Mouse (Mus musculus): ENCODE data around the gene Tenm1.

The Tenm1 gene

DNA sequence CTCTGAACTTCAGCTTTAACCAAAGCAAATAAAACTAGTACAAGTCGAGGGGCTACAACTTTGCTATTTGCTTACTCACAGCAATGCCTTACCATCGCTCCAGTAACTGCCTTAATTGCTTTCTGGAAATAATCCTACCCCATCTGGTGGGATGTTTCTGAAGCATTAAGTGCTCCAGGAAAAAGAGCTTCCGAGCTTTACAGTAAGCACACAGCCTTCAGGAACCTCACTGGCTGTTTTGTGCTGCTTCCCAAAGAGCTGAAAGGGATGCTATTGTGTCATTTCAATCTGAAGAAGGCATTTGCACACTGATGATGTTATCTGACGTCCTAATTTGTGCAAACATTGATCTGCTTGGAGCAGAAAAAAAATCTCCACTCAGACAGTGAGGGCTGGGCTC, 647.4 kb downstream of the Tenm1 start:
- DNase-seq (ENCODE audit: low spot score), result no peak

DNA sequence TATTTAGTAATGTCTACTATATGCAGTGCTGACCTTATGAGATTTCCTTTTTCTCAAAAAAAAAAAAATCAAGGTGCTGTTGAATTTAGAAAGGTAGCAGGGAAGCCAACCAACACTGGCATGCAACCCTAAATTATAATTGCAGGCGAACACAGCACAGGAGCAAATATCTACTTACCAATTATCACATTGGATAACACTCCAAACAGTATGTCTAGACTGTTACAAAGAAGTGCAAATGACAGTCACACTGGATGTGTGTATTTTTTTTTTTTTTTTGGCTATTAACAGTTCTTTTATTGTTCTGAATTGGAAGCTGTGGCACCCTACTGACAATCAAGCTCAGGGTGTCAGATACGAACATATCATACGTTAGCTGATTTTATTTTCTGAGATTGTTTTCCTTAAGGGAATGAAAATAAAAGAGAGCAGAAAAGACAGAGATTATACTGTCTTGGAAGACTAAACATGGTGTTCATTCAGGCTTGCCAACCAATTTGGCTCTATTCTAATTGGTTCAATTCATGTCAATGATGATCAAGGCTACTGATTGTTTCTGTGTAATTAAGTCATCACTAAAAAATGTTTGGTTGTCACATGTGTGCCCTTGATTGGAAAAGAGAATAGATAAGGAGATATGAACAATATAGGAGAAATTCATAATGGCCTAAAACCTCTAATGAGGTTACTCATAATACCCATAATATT, 710.7 kb downstream of the Tenm1 start:
- DNase-seq (ENCODE audit: low spot score), result no peak

DNA sequence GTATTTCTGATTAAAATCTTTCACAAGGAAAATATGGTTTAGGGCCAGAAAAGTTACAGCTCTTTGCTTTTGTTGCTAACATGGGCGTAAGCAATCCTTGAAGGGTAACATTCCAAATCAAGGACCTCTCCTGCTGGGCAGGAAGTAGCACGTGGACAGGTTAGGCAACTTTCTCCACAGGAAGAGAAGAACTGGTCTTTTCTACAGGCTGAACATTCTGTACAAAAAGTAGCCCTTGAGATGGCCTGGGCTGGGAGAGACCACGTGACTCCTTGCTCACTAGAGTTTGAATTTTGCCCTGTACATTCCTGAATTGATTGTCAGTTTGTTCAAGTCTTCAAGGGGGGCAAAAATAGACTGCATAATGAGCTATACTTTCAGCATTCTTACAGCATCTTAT, 728.6 kb downstream of the Tenm1 start:
- no peak for DNase-seq (ENCODE audit: low spot score)

- DNase-seq (ENCODE audit: low spot score), result no peak
Observed at GRCm38 (mm10) chrX:42647131-42647530, 781.8 kb downstream of the Tenm1 start.

- DNase-seq (ENCODE audit: low spot score), result no peak
Observed at GRCm38 (mm10) chrX:42580521-42580920, 848.4 kb downstream of the Tenm1 start.

GRCm38 (mm10) chrX:42558683-42559082, 870.2 kb downstream of the Tenm1 start:
- no peak for DNase-seq (ENCODE audit: low spot score)

DNA sequence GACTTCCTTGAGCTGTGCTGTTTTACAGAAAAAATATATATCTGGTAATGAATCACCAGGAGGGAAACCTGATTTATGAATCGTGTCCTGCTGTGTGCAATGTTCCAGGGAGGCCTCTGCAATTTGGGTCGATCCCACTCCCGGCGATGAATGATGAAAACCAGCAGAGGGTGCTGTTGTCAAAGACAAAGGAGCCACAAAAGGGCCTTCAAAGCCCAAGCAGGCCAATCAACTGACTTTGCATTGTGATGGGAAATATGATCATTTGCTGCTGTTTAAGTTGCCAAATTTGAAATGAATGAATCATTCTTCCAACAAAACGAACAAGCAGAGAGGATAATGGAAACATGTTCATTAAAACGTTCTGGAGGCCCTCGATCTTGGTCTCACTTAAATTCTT, 871.6 kb downstream of the Tenm1 start:
- peak; percentile 37 for DNase-seq (ENCODE audit: low spot score)

DNA sequence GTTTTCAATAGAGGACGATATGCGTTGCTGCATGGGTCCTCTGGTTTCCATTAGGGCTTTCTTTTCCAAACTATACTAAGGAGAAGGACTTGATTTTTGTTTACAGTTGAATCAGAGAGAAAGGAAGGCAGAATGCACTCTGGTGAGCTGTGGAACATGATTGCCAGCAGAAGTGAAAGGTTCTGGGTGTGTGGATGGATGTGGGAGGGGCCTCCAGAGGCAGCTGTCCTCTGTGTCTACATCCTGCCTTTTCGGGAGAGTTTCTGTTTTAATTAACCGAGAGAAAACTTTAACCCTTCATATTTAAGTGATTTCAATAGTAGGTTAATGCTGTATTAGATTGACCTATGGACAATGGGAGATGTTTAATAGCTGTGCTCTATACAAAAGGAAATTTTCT, 880.4 kb downstream of the Tenm1 start:
- no peak for DNase-seq (ENCODE audit: low spot score)

GRCm38 (mm10) chrX:42545076-42545475, 883.9 kb downstream of the Tenm1 start:
- no peak for DNase-seq (ENCODE audit: low spot score)

- peak; percentile 52 for DNase-seq (ENCODE audit: low spot score)
Observed at GRCm38 (mm10) chrX:42540756-42541053, 888.2 kb downstream of the Tenm1 start.

DNA sequence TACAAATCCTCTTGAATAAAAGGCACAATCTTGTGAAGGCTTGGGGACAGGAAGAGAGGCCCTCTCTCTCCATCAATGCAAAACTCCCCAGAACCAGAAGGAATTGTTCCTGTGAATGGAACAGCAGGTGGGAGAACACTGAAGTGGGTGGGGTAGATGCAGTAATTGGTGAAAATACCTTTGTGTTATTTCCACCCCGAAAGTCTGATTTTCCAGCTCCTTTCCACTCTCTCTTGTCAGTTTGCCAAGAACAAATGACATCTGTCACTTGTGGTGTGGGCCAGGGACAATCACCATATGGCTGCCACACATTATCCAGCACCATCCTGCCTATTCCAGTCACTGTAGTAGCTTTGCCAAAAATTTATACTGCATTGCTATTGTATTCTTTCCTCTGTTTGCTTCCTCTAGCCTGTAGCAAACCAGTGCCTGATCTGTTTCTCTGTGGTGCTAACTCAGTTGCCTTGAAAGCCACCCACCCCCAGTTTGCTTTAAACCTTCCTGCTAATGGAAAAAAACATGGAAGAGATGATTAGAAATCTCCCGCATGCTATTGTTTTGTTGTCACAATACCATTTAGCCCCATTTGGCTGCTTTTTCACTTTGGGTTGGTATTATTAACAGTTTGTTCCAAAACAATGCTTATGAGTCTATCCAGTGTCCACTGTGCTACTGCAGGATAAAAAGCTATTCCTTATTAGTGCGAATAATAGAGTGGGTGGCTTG, 888.7 kb downstream of the Tenm1 start:
- DNase-seq (ENCODE audit: low spot score), result no peak

DNA sequence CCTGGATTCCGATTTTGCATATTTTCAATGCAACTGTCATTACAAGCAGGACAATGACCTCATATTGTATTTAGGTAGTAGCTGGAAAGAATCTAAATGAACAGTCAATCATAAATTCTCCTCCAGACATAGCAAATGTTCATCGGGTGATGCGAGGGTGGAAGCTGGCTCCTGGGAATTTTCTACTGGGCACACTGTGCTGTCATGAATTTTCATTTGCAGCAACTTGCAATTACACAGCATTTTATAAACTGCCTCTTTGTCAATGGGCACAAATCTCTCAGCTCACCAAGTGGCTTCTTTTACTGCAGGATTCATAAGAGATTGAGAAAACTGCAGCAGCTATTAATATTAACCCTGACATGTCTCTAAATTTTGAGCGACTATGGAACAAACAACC, 898.2 kb downstream of the Tenm1 start:
- DNase-seq (ENCODE audit: low spot score), result no peak

DNA sequence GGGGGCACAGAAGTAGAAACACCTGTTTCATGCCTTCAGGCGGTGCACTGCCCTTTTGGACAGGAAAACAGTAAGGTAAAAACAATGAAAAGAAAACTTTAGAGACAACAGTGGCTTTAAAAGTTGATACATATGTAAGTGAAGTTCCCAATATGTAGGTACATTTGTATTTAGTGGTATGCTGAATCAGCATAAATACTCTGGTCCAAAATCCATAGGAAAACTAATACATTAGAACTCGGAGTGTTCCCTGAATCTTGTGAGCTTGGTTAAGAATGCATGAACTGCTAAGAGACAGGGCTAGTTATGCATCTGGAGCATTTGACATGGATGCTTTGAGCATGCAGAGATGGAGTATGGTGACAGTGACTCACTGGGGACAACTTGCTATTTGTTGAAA, 906.1 kb downstream of the Tenm1 start:
- DNase-seq (ENCODE audit: low spot score), result no peak

GRCm38 (mm10) chrX:42512567-42512966, 916.4 kb downstream of the Tenm1 start:
- no peak for DNase-seq (ENCODE audit: low spot score)

DNA sequence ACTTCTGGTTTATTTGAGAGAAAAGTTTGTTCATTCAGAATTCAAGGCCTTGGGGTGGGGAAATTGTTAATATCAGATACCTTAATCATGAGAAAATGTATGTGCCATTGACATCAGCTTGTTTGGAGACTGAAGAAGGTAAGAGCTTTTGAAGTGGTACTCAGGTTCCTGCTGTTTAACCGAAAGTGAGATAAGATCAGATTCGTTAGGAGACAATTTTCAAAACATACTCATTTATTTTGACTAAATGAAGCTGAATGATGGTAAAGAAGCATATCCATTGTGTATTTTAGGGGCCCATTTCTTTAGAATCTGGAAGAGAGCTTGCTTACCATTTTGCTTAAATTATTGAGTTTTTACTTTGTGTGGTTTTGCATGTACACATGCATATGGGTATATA, 917.8 kb downstream of the Tenm1 start:
- no peak for DNase-seq (ENCODE audit: low spot score)

GRCm38 (mm10) chrX:42502291-42503043, 926.5 kb downstream of the Tenm1 start, which contains the start of gene Sh2d1a:
Gene Sh2d1a (plus strand): TSS chrX:42502453.
- no peak for DNase-seq (ENCODE audit: low spot score)

- DNase-seq (ENCODE audit: low spot score), result no peak
Observed at GRCm38 (mm10) chrX:42500538-42500937, 928.4 kb downstream of the Tenm1 start.

DNA sequence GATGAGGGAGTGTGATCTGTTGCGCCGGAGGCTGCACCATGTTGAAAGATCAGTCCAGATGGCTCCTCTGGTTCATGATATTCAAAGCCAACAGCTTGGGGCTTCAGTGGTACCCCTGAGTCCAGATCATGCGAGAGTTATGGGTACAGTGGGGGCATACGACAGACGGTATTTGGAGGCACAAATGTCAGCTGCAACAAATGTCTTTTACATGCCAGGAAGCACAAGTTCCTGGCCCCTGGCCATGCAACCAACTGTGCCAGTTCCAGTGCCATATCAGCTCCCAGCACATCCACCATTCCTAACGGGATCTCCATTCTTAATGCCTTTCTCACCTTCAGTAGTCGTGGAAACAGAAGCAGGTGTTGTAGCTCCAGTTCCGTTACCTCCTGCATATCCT, 938.6 kb downstream of the Tenm1 start:
- DNase-seq (ENCODE audit: low spot score), result no peak

GRCm38 (mm10) chrX:42489446-42489845, 939.5 kb downstream of the Tenm1 start, which contains the start of gene Tex13c2:
Gene Tex13c2 (plus strand): TSS chrX:42489691.
- DNase-seq (ENCODE audit: low spot score), result no peak

Data from ovary, postnatal 14 days (tissue).